Mouse (Mus musculus): ENCODE data around the gene Abcb1b. TPM values are rescaled to one million over a fixed set of nuclear protein-coding genes. Genes with fewer than 3 reads are reported as not detected.
"Not testable (repeated sequence)": the region's sequence is repeated elsewhere in the genome, so short reads cannot be mapped to it uniquely, and the experiment has no call there.

Abcb1b gene
- polyA plus RNA-seq, 1 experiment from 2014 or later: 0.43 TPM

DNA sequence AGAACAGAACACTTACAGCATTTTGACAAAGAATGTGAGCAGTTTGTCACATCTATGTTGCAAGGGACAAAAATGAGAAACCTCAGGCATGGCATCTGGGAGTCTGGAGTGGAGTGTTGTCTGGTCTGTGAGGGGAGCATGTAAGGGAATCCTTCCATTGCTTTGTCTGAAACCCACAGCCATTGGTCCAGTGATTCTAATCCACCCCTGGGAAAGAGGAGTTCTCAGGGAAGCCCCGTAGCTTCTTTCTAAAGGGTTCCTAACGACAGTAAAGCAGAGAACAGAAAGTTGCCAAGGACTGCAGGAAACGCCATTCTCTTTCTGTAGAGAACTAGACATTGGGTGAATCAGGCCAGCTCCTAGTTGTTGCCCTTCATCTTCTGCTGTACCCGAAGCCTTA, 52.9 kb downstream of the Abcb1b start:
- no peak overlapping the region for H3K4me2 ChIP-seq (replicated peaks; ENCODE audit: low read depth, low read length)
- H3K27me3 ChIP-seq (ENCODE audit: control insufficient read depth, insufficient read depth, low read length): no peaks in the 10 kb centered on the region
- ATAC-seq (ENCODE audit: low FRiP score) (no peak), DNase-seq (ENCODE audit: low spot score) (no peak)
- H3K36me3 ChIP-seq (ENCODE audit: control insufficient read depth, insufficient read depth, low read length): no peaks in the 10 kb centered on the region
- H3K4me1 ChIP-seq (replicated peaks; ENCODE audit: control insufficient read depth, insufficient read depth, low read length): no peaks in the 10 kb centered on the region
- no peak overlapping the region for H3K4me3 ChIP-seq (ENCODE audit: low read depth, low read length)
- H3K27ac ChIP-seq (ENCODE audit: low read depth, low read length): no peak overlapping the region
- no peak overlapping the region for H3K9ac ChIP-seq (ENCODE audit: low read depth, low read length)
- H3K9me3 ChIP-seq (ENCODE audit: control insufficient read depth, low read length): no peaks in the 10 kb centered on the region
- 72% methylated on average over 4 of the region's 4 CpGs for WGBS

DNA sequence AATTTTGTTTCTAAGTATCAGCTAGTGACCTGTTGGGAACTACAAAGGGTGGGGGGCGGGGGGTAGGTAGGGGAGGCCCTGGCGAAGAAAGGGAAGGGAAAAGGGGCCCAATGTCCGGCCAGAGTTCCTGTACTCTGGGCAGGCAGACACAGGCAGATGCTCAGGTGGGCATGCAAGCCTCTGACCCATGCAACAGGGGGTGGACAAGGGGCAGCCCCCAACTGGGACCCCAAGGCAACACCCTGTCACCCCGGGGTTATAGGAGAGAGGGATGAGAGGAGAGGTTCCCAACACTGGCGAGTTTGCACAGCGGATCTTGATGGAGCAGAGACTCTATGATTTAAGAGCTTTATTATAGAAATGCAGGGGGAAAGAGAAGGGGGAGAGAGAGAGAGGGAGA, 59.3 kb downstream of the Abcb1b start:
- no peak overlapping the region for H3K9ac ChIP-seq (ENCODE audit: low read depth, low read length)
- H3K9me3 ChIP-seq (ENCODE audit: control insufficient read depth, low read length): no peaks in the 10 kb centered on the region
- H3K4me3 ChIP-seq (ENCODE audit: low read depth, low read length): no peak overlapping the region
- H3K27me3 ChIP-seq (ENCODE audit: control insufficient read depth, insufficient read depth, low read length): no peaks in the 10 kb centered on the region
- no peak for ATAC-seq (ENCODE audit: low FRiP score)
- H3K4me1 ChIP-seq (replicated peaks; ENCODE audit: control insufficient read depth, insufficient read depth, low read length): no peaks in the 10 kb centered on the region
- no peak overlapping the region for H3K4me2 ChIP-seq (replicated peaks; ENCODE audit: low read depth, low read length)
- 79% methylated on average over 6 of the region's 6 CpGs for WGBS
- H3K36me3 ChIP-seq (ENCODE audit: control insufficient read depth, insufficient read depth, low read length): no peaks in the 10 kb centered on the region
- no peak overlapping the region for H3K27ac ChIP-seq (ENCODE audit: low read depth, low read length)
- no peak for DNase-seq (ENCODE audit: low spot score)

DNA sequence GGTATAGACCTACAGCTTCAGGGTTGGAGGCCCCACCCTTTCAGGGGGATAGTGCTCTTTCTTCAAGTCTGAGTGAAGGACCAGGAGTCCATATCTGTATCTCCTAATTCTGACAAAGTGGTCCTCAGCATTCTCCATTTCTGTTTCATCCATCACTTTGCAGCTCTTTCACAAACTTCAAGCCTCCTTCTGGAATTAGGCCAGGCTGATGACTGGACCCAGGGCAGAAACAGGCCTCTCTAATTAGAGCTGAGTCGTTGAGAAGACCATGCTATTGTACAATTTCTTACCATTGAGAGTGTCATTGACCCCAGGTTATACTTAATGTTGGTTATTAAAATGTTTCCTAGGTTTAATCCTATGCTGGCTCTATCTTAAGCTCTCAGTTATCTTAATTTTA, 63.9 kb downstream of the Abcb1b start:
- Histone ChIP-seq H3K4me2 (replicated peaks; ENCODE audit: low read depth, low read length) (no peak overlapping the region), H3K27me3 (ENCODE audit: control insufficient read depth, insufficient read depth, low read length) (no peaks in the 10 kb centered on the region), H3K4me1 (replicated peaks; ENCODE audit: control insufficient read depth, insufficient read depth, low read length) (no peaks in the 10 kb centered on the region), H3K36me3 (ENCODE audit: control insufficient read depth, insufficient read depth, low read length) (no peaks in the 10 kb centered on the region), H3K27ac (ENCODE audit: low read depth, low read length) (no peak overlapping the region), H3K9me3 (ENCODE audit: control insufficient read depth, low read length) (no peaks in the 10 kb centered on the region), H3K9ac (ENCODE audit: low read depth, low read length) (no peak overlapping the region), H3K4me3 (ENCODE audit: low read depth, low read length) (no peak overlapping the region)
- 93% methylated on average over 1 of the region's 1 CpGs for WGBS
- DNase-seq (ENCODE audit: low spot score) (no peak), ATAC-seq (ENCODE audit: low FRiP score) (no peak)

DNA sequence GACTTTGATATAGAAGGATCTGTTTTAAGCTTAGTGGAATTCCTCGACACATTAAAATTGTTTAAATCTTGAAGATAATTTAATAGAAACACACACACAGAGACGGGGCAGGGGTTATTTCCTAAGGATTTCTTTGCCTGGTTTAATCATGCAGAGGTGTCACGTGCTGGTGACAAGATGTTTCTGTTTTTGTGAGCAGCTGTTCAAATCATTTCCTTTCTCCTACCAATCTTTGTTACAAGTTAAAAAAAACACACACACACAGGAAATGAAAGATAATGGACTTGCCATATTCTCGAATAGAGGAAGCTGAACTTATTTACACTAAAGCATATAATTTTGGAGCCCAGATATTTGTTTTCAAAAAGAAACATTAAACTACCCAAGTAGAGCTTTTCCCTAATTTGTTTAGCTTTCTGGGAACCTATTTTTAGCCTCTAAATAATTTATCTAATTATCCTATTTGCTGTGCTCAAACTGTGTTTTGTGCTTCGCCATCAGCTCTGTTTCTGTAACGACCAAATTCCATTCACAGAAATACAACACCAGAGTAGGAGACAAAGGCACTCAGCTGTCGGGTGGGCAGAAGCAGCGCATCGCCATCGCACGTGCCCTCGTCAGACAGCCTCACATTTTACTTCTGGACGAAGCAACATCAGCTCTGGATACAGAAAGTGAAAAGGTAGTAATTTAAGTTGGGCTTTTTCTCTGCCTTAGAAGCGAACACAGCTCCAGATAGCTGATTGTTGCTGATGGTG, 65.8 kb downstream of the Abcb1b start:
- Histone ChIP-seq H3K4me1 (replicated peaks; ENCODE audit: control insufficient read depth, insufficient read depth, low read length) (no peaks in the 10 kb centered on the region), H3K9me3 (ENCODE audit: control insufficient read depth, low read length) (no peaks in the 10 kb centered on the region), H3K4me3 (ENCODE audit: low read depth, low read length) (no peak overlapping the region), H3K27ac (ENCODE audit: low read depth, low read length) (no peak overlapping the region), H3K9ac (ENCODE audit: low read depth, low read length) (no peak overlapping the region), H3K4me2 (replicated peaks; ENCODE audit: low read depth, low read length) (no peak overlapping the region), H3K36me3 (ENCODE audit: control insufficient read depth, insufficient read depth, low read length) (no peaks in the 10 kb centered on the region), H3K27me3 (ENCODE audit: control insufficient read depth, insufficient read depth, low read length) (no peaks in the 10 kb centered on the region)
- no peak for DNase-seq (ENCODE audit: low spot score)
- 66% methylated on average over 14 of the region's 14 CpGs for WGBS
- ATAC-seq (ENCODE audit: low FRiP score): no peak

DNA sequence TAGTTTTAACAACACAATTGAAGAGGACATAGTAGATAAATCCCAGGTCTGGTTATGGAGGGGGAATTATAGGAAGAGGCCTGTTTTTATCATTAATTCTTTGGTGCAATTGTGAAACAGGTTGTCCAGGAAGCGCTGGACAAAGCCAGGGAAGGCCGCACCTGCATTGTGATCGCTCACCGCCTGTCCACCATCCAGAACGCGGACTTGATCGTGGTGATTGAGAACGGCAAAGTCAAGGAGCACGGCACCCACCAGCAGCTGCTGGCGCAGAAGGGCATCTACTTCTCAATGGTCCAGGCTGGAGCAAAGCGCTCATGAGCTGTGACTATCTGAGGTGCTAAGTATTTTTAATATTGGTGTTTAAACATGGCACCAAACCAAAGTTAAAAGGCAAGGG, 67.7 kb downstream of the Abcb1b start:
- not testable (repeated sequence) for H3K36me3 ChIP-seq (ENCODE audit: control insufficient read depth, insufficient read depth, low read length); H3K4me1 ChIP-seq (replicated peaks; ENCODE audit: control insufficient read depth, insufficient read depth, low read length); H3K4me3 ChIP-seq (ENCODE audit: low read depth, low read length); H3K9ac ChIP-seq (ENCODE audit: low read depth, low read length); H3K27me3 ChIP-seq (ENCODE audit: control insufficient read depth, insufficient read depth, low read length); H3K4me2 ChIP-seq (replicated peaks; ENCODE audit: low read depth, low read length); ATAC-seq (ENCODE audit: low FRiP score); H3K27ac ChIP-seq (ENCODE audit: low read depth, low read length); DNase-seq (ENCODE audit: low spot score); H3K9me3 ChIP-seq (ENCODE audit: control insufficient read depth, low read length)
- 97% methylated on average over 11 of the region's 11 CpGs for WGBS

DNA sequence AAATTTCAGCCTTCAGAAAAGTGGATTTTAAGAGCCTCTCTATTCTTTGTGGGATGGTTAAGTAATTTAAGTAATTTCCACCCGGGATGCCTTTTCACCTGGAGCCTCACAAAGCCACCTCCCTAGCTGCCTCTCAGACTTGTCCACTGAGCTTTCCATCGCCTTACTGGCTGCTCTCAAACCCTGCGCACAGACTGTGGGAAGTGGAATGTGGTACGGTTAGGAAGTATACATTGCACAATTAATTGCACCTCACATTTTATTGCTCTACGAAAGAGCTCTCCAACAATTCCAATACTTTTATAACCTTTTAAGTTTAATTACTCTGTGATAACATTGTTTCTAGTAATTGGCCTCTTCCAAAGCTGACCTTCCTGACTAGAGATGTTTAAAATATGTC, 68.4 kb downstream of the Abcb1b start:
- Histone ChIP-seq H3K4me3 (ENCODE audit: low read depth, low read length) (no peak overlapping the region), H3K9ac (ENCODE audit: low read depth, low read length) (no peak overlapping the region), H3K36me3 (ENCODE audit: control insufficient read depth, insufficient read depth, low read length) (no peaks in the 10 kb centered on the region), H3K4me1 (replicated peaks; ENCODE audit: control insufficient read depth, insufficient read depth, low read length) (no peaks in the 10 kb centered on the region), H3K27me3 (ENCODE audit: control insufficient read depth, insufficient read depth, low read length) (no peaks in the 10 kb centered on the region), H3K9me3 (ENCODE audit: control insufficient read depth, low read length) (no peaks in the 10 kb centered on the region), H3K4me2 (replicated peaks; ENCODE audit: low read depth, low read length) (no peak overlapping the region), H3K27ac (ENCODE audit: low read depth, low read length) (no peak overlapping the region)
- ATAC-seq (ENCODE audit: low FRiP score): no peak
- WGBS: 91% methylated on average over 5 of the region's 5 CpGs
- DNase-seq (ENCODE audit: low spot score): no peak

DNA sequence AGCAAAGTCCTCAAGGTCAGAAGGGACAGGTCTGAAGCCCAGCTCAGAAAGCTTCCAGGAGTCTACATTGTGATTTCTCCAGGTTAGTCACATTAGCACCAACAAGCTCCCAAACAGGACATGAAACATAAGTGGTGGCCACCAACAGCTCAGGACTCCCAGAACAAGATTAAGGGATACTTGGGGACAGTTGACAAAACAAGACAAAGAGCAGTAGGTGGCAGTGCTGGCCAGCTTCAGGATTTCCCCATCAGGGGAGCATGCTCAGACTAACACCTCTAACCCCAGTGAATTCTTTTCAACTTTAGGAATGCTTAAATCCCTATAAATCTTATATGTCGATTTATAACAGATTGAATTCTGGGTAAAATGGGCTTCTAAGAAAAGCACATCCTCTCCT, 70.1 kb downstream of the Abcb1b start:
- Histone ChIP-seq H3K9ac (ENCODE audit: low read depth, low read length) (no peak overlapping the region), H3K4me3 (ENCODE audit: low read depth, low read length) (no peak overlapping the region), H3K4me2 (replicated peaks; ENCODE audit: low read depth, low read length) (no peak overlapping the region), H3K4me1 (replicated peaks; ENCODE audit: control insufficient read depth, insufficient read depth, low read length) (no peaks in the 10 kb centered on the region), H3K27ac (ENCODE audit: low read depth, low read length) (no peak overlapping the region), H3K9me3 (ENCODE audit: control insufficient read depth, low read length) (no peaks in the 10 kb centered on the region), H3K27me3 (ENCODE audit: control insufficient read depth, insufficient read depth, low read length) (no peaks in the 10 kb centered on the region), H3K36me3 (ENCODE audit: control insufficient read depth, insufficient read depth, low read length) (no peaks in the 10 kb centered on the region)
- WGBS: 11% methylated on average over 1 of the region's 1 CpGs
- ATAC-seq (ENCODE audit: low FRiP score): no peak; the same call in 1 of the 2 replicates
- peak; percentile 36 for DNase-seq (ENCODE audit: low spot score)

DNA sequence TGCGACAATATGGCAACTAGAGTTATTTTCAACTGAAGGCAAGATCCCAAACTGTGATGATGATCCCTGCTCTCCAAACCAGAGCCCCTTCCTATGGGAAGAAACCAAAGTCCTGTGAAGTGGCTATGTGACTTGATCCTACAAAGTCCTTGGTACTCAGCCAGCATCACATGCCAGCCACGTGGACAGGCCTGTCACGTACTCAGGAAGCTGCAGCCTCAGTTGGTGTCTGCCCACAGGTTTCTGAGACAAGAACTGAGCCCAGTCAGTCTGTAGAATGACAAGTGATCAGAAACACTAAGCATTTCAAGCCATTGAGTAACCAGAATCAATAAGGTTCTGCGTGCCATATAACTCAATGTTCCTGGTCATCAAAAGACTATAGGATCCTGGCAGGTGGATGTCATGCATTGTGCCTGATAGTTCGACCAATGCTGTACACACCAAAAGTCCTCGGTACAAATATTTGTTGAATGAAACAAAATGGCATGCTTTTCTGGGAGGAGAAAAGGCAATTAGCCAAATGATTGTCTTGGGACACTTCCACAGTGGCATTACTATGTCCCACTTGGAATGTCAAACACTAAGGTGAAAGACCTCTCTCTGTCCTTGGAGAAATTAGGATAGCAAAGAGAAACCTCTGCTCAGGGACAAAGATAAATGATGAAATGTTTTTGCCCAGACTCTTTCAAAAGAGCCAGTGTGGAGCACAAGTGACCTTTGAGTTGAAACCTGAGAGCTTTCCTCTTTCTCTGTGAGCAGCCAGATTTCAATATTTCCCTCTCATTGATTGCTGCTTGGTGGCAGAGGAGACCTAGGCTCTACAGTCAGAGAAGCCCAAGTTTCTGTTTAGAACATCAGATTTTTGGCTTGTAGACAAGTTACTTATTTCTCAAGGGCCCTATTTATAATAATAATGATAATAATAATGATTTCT, 75.3 kb downstream of the Abcb1b start:
- no peak for ATAC-seq (ENCODE audit: low FRiP score)
- WGBS: 87% methylated on average over 6 of the region's 6 CpGs
- Histone ChIP-seq H3K4me3 (ENCODE audit: low read depth, low read length) (no peak overlapping the region), H3K27me3 (ENCODE audit: control insufficient read depth, insufficient read depth, low read length) (no peaks in the 10 kb centered on the region), H3K4me1 (replicated peaks; ENCODE audit: control insufficient read depth, insufficient read depth, low read length) (no peaks in the 10 kb centered on the region), H3K4me2 (replicated peaks; ENCODE audit: low read depth, low read length) (no peak overlapping the region), H3K9ac (ENCODE audit: low read depth, low read length) (no peak overlapping the region), H3K27ac (ENCODE audit: low read depth, low read length) (no peak overlapping the region), H3K36me3 (ENCODE audit: control insufficient read depth, insufficient read depth, low read length) (no peaks in the 10 kb centered on the region), H3K9me3 (ENCODE audit: control insufficient read depth, low read length) (no peaks in the 10 kb centered on the region)
- no peak for DNase-seq (ENCODE audit: low spot score)

Measured in hindbrain, embryonic 11.5 days (tissue).